Mouse (Mus musculus) neural tube, embryonic 13.5 days (tissue): ENCODE data around the gene Pappa. TPM values are rescaled to one million over a fixed set of nuclear protein-coding genes. Genes with fewer than 3 reads are reported as not detected.

Experiments
- ATAC-seq: fragments of 200-750 bp; cut with Nextera tagmentation; 2 replicates; pipeline ENCODE4 v1.8.0; 2017; ENCODE audit warnings: low read depth, mild to moderate bottlenecking, moderate TSS enrichment, moderate library complexity
- H3K27ac ChIP-seq: fragments of 300-500 bp; sonication (generic); replicated peaks from 2 replicates; pipeline ENCODE4 v1.5.1; 2015; ENCODE audit warnings: moderate library complexity, mild to moderate bottlenecking, inconsistent platforms
- H3K27me3 ChIP-seq: fragments of 300-500 bp; sonication (generic); 2 replicates; pipeline ENCODE4 v1.6.1; 2015; ENCODE audit warnings: mild to moderate bottlenecking, inconsistent platforms
- H3K36me3 ChIP-seq: fragments of 300-500 bp; sonication (generic); 2 replicates; pipeline ENCODE4 v1.6.1; 2015; ENCODE audit warnings: mild to moderate bottlenecking, inconsistent platforms
- H3K4me1 ChIP-seq: fragments of 300-500 bp; sonication (generic); replicated peaks from 2 replicates; pipeline ENCODE4 v1.6.1; 2015; ENCODE audit warnings: inconsistent platforms
- H3K4me2 ChIP-seq: fragments of 300-500 bp; sonication (generic); 2 replicates; pipeline ENCODE4 v1.6.1; 2015; ENCODE audit warnings: inconsistent platforms, mild to moderate bottlenecking, moderate library complexity
- H3K4me3 ChIP-seq: fragments of 300-500 bp; sonication (generic); 2 replicates; pipeline ENCODE4 v1.5.1; 2015; ENCODE audit warnings: mild to moderate bottlenecking, inconsistent platforms
- H3K9ac ChIP-seq: fragments of 300-500 bp; sonication (generic); 2 replicates; pipeline ENCODE4 v1.6.1; 2015; ENCODE audit warnings: moderate library complexity, mild to moderate bottlenecking, inconsistent platforms
- H3K9me3 ChIP-seq: fragments of 300-500 bp; sonication (generic); 2 replicates; pipeline ENCODE4 v1.6.1; 2016; ENCODE audit warnings: inconsistent platforms
- WGBS: fragments of 180-500 bp; shearing (Covaris S2); methylation state at CpG from one replicate; pipeline ENCODE4 v1.1.7; 2015; 5-methylcytosine and 5-hydroxymethylcytosine counted together
- polyA plus RNA-seq: library from polyadenylated mRNA; unstranded; fragments of >200 nt; fragmentation: Nextera tagmentation; extraction: Ambion mirVana; gene quantifications from 2 replicates; pipeline ENCODE4 v1.2.1, GENCODE M21; 2015

The Pappa gene
- polyA plus RNA-seq, 1 experiment from 2014 or later = 0.66 TPM

- Histone ChIP-seq H3K9me3 (no peaks in the 10 kb centered on the region), H3K27me3 (no peaks in the 10 kb centered on the region), H3K9ac (no peak overlapping the region), H3K4me3 (no peak overlapping the region), H3K27ac (no peak overlapping the region), H3K36me3 (no peaks in the 10 kb centered on the region), H3K4me2 (no peak overlapping the region), H3K4me1 (no peaks in the 10 kb centered on the region)
- WGBS = 66% methylated on average over 2 of the region's 2 CpGs
- ATAC-seq = no peak
Measured at GRCm38 (mm10) chr4:65187236-65187635, 63.3 kb downstream of the Pappa start.

GRCm38 (mm10) chr4:65187716-65188115, 63.7 kb downstream of the Pappa start:
- Histone ChIP-seq H3K9ac (no peak overlapping the region), H3K27me3 (no peaks in the 10 kb centered on the region), H3K27ac (no peak overlapping the region), H3K9me3 (no peaks in the 10 kb centered on the region), H3K36me3 (no peaks in the 10 kb centered on the region), H3K4me3 (no peak overlapping the region), H3K4me2 (no peak overlapping the region), H3K4me1 (no peaks in the 10 kb centered on the region)
- WGBS = 91% methylated on average over 1 of the region's 1 CpGs
- no peak for ATAC-seq

GRCm38 (mm10) chr4:65188921-65189485, 65.0 kb downstream of the Pappa start:
- Histone ChIP-seq H3K4me2 (no peak overlapping the region), H3K36me3 (no peaks in the 10 kb centered on the region), H3K4me1 (no peaks in the 10 kb centered on the region), H3K27ac (no peak overlapping the region), H3K9ac (no peak overlapping the region), H3K9me3 (no peaks in the 10 kb centered on the region), H3K27me3 (no peaks in the 10 kb centered on the region), H3K4me3 (no peak overlapping the region)
- no peak for ATAC-seq
- 74% methylated on average over 6 of the region's 6 CpGs for WGBS

GRCm38 (mm10) chr4:65192810-65193209, 68.8 kb downstream of the Pappa start:
- Histone ChIP-seq H3K4me1 (no peaks in the 10 kb centered on the region), H3K36me3 (no peaks in the 10 kb centered on the region), H3K4me2 (no peak overlapping the region), H3K9me3 (no peaks in the 10 kb centered on the region), H3K4me3 (no peak overlapping the region), H3K27ac (no peak overlapping the region), H3K9ac (no peak overlapping the region), H3K27me3 (no peaks in the 10 kb centered on the region)
- ATAC-seq = no peak
- WGBS = 71% methylated on average over 3 of the region's 3 CpGs

- no peak overlapping the region for H3K4me3 ChIP-seq
- no peaks in the 10 kb centered on the region for H3K4me1 ChIP-seq
- H3K27me3 ChIP-seq = no peaks in the 10 kb centered on the region
- 79% methylated on average over 1 of the region's 1 CpGs for WGBS
- no peak overlapping the region for H3K4me2 ChIP-seq
- no peaks in the 10 kb centered on the region for H3K36me3 ChIP-seq
- no peak overlapping the region for H3K27ac ChIP-seq
- H3K9ac ChIP-seq = no peak overlapping the region
- H3K9me3 ChIP-seq = no peaks in the 10 kb centered on the region
- ATAC-seq = no peak
Measured at GRCm38 (mm10) chr4:65195971-65196370, 72.0 kb downstream of the Pappa start.

- no peaks in the 10 kb centered on the region for H3K9me3 ChIP-seq
- no peak for ATAC-seq
- 83% methylated on average over 5 of the region's 5 CpGs for WGBS
Measured at GRCm38 (mm10) chr4:65203666-65204065, 79.7 kb downstream of the Pappa start.

GRCm38 (mm10) chr4:65205446-65205845, 81.5 kb downstream of the Pappa start:
- no peaks in the 10 kb centered on the region for H3K27me3 ChIP-seq
- H3K4me1 ChIP-seq = no peaks in the 10 kb centered on the region
- H3K9ac ChIP-seq = no peak overlapping the region
- H3K4me3 ChIP-seq = no peak overlapping the region
- ATAC-seq = no peak
- no peak overlapping the region for H3K27ac ChIP-seq
- WGBS = 89% methylated on average over 2 of the region's 2 CpGs
- H3K36me3 ChIP-seq = no peaks in the 10 kb centered on the region
- H3K4me2 ChIP-seq = no peak overlapping the region
- H3K9me3 ChIP-seq = no peaks in the 10 kb centered on the region

More at GRCm38 (mm10) chr4:65203666-65204065, 79.7 kb downstream of the Pappa start:
- H3K4me1 ChIP-seq = no peaks in the 10 kb centered on the region
- no peak overlapping the region for H3K27ac ChIP-seq
- no peak overlapping the region for H3K4me3 ChIP-seq
- no peaks in the 10 kb centered on the region for H3K36me3 ChIP-seq
- H3K27me3 ChIP-seq = no peaks in the 10 kb centered on the region
- H3K9ac ChIP-seq = no peak overlapping the region
- H3K4me2 ChIP-seq = no peak overlapping the region

- no peak overlapping the region for H3K4me3 ChIP-seq
- no peak overlapping the region for H3K4me2 ChIP-seq
- no peak overlapping the region for H3K27ac ChIP-seq
- WGBS = 85% methylated on average over 3 of the region's 3 CpGs
- no peak for ATAC-seq
- no peaks in the 10 kb centered on the region for H3K36me3 ChIP-seq
- H3K9ac ChIP-seq = no peak overlapping the region
- no peaks in the 10 kb centered on the region for H3K9me3 ChIP-seq
- H3K27me3 ChIP-seq = no peaks in the 10 kb centered on the region
- no peaks in the 10 kb centered on the region for H3K4me1 ChIP-seq
Measured at GRCm38 (mm10) chr4:65209369-65210015, 85.5 kb downstream of the Pappa start.

- Histone ChIP-seq H3K9ac (no peak overlapping the region), H3K36me3 (no peaks in the 10 kb centered on the region), H3K27ac (no peak overlapping the region), H3K27me3 (no peaks in the 10 kb centered on the region), H3K4me2 (no peak overlapping the region), H3K4me3 (no peak overlapping the region), H3K4me1 (no peaks in the 10 kb centered on the region), H3K9me3 (no peaks in the 10 kb centered on the region)
- 0 out of 2 replicates have a peak, but pooled peaks have one; percentile 23 for ATAC-seq
- 19% methylated on average over 3 of the region's 3 CpGs for WGBS
Measured at GRCm38 (mm10) chr4:65216682-65217081, 92.7 kb downstream of the Pappa start.

- H3K4me1 ChIP-seq = no peaks in the 10 kb centered on the region
- WGBS = 39% methylated on average over 9 of the region's 9 CpGs
Measured at GRCm38 (mm10) chr4:65217651-65218364, 93.8 kb downstream of the Pappa start.

GRCm38 (mm10) chr4:65223901-65224300, 99.9 kb downstream of the Pappa start:
- Histone ChIP-seq H3K4me1 (no peaks in the 10 kb centered on the region), H3K9me3 (no peaks in the 10 kb centered on the region), H3K27ac (no peak overlapping the region), H3K36me3 (no peaks in the 10 kb centered on the region), H3K4me3 (no peak overlapping the region), H3K4me2 (no peak overlapping the region), H3K27me3 (no peaks in the 10 kb centered on the region), H3K9ac (no peak overlapping the region)
- WGBS = 78% methylated on average over 4 of the region's 4 CpGs
- ATAC-seq = no peak

More at GRCm38 (mm10) chr4:65217651-65218364, 93.8 kb downstream of the Pappa start:
- Histone ChIP-seq H3K9me3 (no peaks in the 10 kb centered on the region), H3K9ac (no peak overlapping the region), H3K36me3 (no peaks in the 10 kb centered on the region), H3K4me2 (no peak overlapping the region), H3K27me3 (no peaks in the 10 kb centered on the region), H3K27ac (no peak overlapping the region), H3K4me3 (no peak overlapping the region)
- no peak for ATAC-seq

- no peak overlapping the region for H3K4me2 ChIP-seq
- no peaks in the 10 kb centered on the region for H3K36me3 ChIP-seq
- no peak overlapping the region for H3K27ac ChIP-seq
- ATAC-seq = no peak
- peaks cover 12% of the 10 kb centered on the region for H3K4me1 ChIP-seq
- H3K9me3 ChIP-seq = no peaks in the 10 kb centered on the region
- WGBS = 5% methylated on average over 8 of the region's 8 CpGs
- no peak overlapping the region for H3K9ac ChIP-seq
- peaks cover 22% of the 10 kb centered on the region for H3K27me3 ChIP-seq
- H3K4me3 ChIP-seq = no peak overlapping the region
Measured at GRCm38 (mm10) chr4:65238540-65238998, 114.6 kb downstream of the Pappa start.
